Mouse (Mus musculus): ENCODE measurements around the gene Pcolce2.

DNA sequence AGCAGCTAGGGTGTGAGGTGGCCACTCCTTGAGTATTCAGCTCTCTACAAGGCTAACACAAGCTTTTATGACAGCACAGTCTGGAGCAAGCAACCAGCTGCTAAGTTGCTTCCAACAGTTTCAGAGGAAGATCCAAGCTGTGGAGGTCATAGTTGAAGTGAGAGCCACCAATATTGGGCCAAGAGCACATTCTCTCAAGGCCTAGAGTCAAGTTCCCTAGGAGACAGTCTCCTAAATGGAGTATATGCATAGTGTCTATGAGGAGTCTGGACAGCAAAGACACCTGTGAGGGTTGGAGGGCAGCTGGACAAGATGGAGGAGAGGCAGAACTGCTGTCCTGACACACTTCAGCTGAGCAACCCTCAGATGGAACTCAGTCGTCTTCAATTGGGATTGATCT, 18.8 kb upstream of the Pcolce2 start:
- TF ChIP-seq POLR2A (IDR thresholded peaks at IDR 0.05; ENCODE audit: extremely low read depth, insufficient read depth, low read length) (no peak), CTCF (IDR thresholded peaks at IDR 0.05; ENCODE audit: extremely low read depth, insufficient read depth, low read length) (no peak)

Measured in cortical plate, adult 2 months (tissue).